Mouse (Mus musculus) testis, adult 2 months (tissue): Measurements from ENCODE around the gene Rpl18.

Source experiments
- CTCF ChIP-seq: fragments of 200-500 bp; IDR thresholded peaks from 2 replicates; pipeline ENCODE4 v1.5.1; 2012; ENCODE audit warnings: low read depth, mild to moderate bottlenecking, inconsistent platforms, low read length, moderate library complexity; ENCODE audit not compliant: control insufficient read depth, insufficient read depth, insufficient replicate concordance
- POLR2A ChIP-seq: fragments of 200-500 bp; IDR thresholded peaks from 2 replicates; pipeline ENCODE4 v1.6.1; 2012; ENCODE audit warnings: low read depth, mild to moderate bottlenecking, inconsistent platforms, low read length, moderate library complexity; ENCODE audit not compliant: control insufficient read depth

GRCm38 (mm10) chr7:45683396-45684050 is 31.7 kb upstream of the Rpl18 start, which contains the start of gene Ntn5:
- TF ChIP-seq CTCF, result no peak
- no peak for TF ChIP-seq POLR2A
